Mouse (Mus musculus) forebrain, embryonic 14.5 days (tissue): ENCODE measurements at regions not wholly inside any gene's neighbourhood (a gene's known extent, or its start where the extent isn't known, plus 50 kb on each side); places are given as distances from the start of the nearest gene placed in this dataset.
A peak's percentile ranks its signal among the peaks of the same experiment; 100 is the strongest.

Experiments used
- ATAC-seq: fragments of 200-750 bp; cut with Nextera tagmentation; 2 replicates; pipeline ENCODE4 v1.8.0; 2017; ENCODE audit warnings: mild to moderate bottlenecking, moderate library complexity
- DNase-seq: peaks from one replicate; pipeline ENCODE4 v3.0.0-alpha.2; 2015; ENCODE audit warnings: low spot score
- H3K27ac ChIP-seq: fragments of 300-500 bp; sonication (generic); 2 replicates; pipeline ENCODE4 v1.5.1; 2014; ENCODE audit warnings: low read depth, mild to moderate bottlenecking, control low read depth, low read length, moderate library complexity
- H3K27me3 ChIP-seq: fragments of 300-500 bp; sonication (generic); replicated peaks from 2 replicates; pipeline ENCODE4 v1.6.1; 2014; ENCODE audit warnings: low read length, control low read depth, mixed read lengths; ENCODE audit not compliant: control insufficient read depth, insufficient read depth
- H3K36me3 ChIP-seq: fragments of 300-500 bp; sonication (generic); 2 replicates; pipeline ENCODE4 v1.6.1; 2014; ENCODE audit warnings: low read length, control low read depth; ENCODE audit not compliant: control insufficient read depth, insufficient read depth
- H3K4me1 ChIP-seq: fragments of 300-500 bp; sonication (generic); 2 replicates; pipeline ENCODE4 v1.6.1; 2014; ENCODE audit warnings: antibody characterized with exemption, low read length, control low read depth; ENCODE audit not compliant: control insufficient read depth, insufficient read depth
- H3K4me2 ChIP-seq: fragments of 300-500 bp; sonication (generic); 2 replicates; pipeline ENCODE4 v1.6.1; 2014; ENCODE audit warnings: mild to moderate bottlenecking, control low read depth, low read length
- H3K4me3 ChIP-seq: fragments of 300-500 bp; sonication (generic); 2 replicates; pipeline ENCODE4 v1.5.1; 2014; ENCODE audit warnings: low read depth, low read length, control low read depth
- H3K9ac ChIP-seq: fragments of 300-500 bp; sonication (generic); 2 replicates; pipeline ENCODE4 v1.6.1; 2014; ENCODE audit warnings: mild to moderate bottlenecking, low read length, control low read depth, moderate library complexity
- H3K9me3 ChIP-seq: fragments of 300-500 bp; sonication (generic); replicated peaks from 2 replicates; pipeline ENCODE4 v1.6.1; 2016; ENCODE audit warnings: low read length, control low read depth, mixed read lengths; ENCODE audit not compliant: control insufficient read depth
- WGBS: fragments of 180-500 bp; shearing (Covaris S2); extraction: QIAGEN DNeasy Blood & Tissue Kit; methylation state at CpG from one replicate; pipeline ENCODE4 v1.1.7; 2014; 5-methylcytosine and 5-hydroxymethylcytosine counted together

DNA sequence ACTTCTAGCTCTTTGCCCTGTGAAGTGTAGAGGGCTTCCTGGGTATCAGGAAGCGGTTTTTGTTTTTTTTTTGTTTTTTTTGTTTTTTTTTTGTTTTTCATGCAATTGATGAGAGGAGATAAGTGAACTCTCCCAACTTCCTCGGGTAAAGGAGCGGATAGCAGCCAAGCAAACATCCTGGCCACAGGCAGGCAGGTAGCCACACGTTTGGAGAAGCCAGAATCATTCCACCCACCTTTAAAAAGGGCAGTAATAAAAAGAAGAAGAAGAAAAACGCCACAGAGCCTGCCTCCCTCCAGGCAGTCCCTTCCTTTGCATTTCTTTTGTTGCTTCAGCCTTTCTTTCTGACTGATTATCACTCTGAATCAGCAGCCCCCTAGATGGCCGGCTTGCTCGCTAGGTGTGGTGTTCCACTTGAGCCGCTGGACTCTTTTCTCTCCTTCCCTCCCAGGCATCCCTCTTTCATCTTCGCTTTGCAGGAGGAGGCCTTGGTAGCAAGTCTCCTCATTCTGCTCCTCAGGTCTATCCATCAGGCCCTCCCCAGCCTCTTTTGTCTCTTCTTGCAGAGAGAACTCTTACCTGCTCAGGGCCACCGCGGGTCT, 323.9 kb upstream of the Gm765 start:
- peak; percentile 15 for DNase-seq
- H3K4me2 ChIP-seq = no peak overlapping the region; the same call in 1 of the 2 replicates

DNA sequence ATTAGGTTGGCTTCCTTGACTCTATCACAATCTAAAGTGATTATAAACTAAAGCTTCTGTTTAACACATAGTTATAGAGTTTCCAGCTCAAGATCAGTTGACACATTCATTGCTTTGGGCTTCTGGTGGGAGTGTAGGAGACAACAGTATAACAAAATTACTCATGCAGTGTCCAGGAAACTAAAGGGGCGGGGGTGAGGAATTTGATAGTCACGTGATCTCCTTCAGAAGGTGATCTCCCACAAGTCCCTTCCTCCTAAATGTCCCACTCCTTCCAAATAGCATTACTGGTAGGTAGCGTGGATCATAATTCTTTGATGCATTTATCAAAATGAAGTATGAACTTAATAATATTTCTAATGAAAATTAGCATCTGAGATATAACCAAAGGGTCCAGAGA, 309.3 kb upstream of the Gm765 start:
- DNase-seq = no peak
- no peaks in the 10 kb centered on the region for H3K36me3 ChIP-seq
- H3K9ac ChIP-seq = no peak overlapping the region
- 94% methylated on average over 3 of the region's 3 CpGs for WGBS
- no peak overlapping the region for H3K4me3 ChIP-seq
- H3K4me2 ChIP-seq = no peak overlapping the region
- no peak overlapping the region for H3K27ac ChIP-seq
- H3K9me3 ChIP-seq = no peaks in the 10 kb centered on the region
- no peak for ATAC-seq
- H3K27me3 ChIP-seq = no peaks in the 10 kb centered on the region
- H3K4me1 ChIP-seq = no peaks in the 10 kb centered on the region

More for the DNA sequence above, 323.9 kb upstream of the Gm765 start:
- Histone ChIP-seq H3K36me3 (no peaks in the 10 kb centered on the region), H3K9ac (no peak overlapping the region), H3K27ac (no peak overlapping the region), H3K4me1 (no peaks in the 10 kb centered on the region), H3K4me3 (no peak overlapping the region), H3K27me3 (no peaks in the 10 kb centered on the region), H3K9me3 (no peaks in the 10 kb centered on the region)
- 15% methylated on average over 11 of the region's 11 CpGs for WGBS
- no peak for ATAC-seq

DNA sequence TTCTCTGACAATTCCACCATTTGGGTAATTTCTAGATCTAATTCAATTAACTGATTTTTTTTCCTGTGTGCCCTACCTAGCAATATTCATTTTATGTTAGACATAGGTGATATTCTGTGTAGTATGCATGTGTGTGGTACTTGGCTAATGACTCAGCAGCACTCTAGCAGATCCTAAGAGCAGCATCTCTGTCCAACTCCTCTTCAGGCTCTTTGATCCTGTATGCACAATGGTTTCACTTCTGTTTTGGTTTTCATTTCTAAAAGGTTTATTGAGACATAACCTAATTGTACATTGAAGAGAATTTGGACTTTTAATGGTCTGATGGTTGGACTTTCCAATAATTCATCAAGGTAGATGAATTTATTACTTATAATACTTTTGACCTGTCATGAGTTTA, 308.8 kb upstream of the Gm765 start:
- Histone ChIP-seq H3K27me3 (no peaks in the 10 kb centered on the region), H3K4me2 (no peak overlapping the region), H3K4me1 (no peaks in the 10 kb centered on the region), H3K9me3 (no peaks in the 10 kb centered on the region), H3K9ac (no peak overlapping the region), H3K36me3 (no peaks in the 10 kb centered on the region), H3K4me3 (no peak overlapping the region), H3K27ac (no peak overlapping the region)
- ATAC-seq (no peak), DNase-seq (no peak)

DNA sequence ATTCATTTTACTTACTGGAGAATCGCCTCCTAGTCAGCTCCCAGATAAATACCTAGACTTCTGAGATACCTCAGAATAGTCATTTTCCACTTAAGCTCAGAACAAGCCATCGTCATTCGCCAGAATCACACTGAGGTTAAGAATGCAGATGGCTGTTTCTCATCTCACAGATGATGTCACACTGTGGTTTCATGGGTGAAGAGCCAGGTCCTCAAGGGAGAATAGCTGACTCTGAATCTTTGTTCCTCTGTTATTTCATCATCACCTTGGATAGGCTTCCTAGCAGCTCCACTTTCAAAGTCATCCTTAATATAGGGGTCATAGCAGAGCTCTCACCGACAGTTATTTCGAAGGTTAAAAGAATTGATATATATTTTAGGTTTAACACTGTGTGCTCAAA, 297.8 kb upstream of the Gm765 start:
- no peak overlapping the region for H3K27ac ChIP-seq
- H3K36me3 ChIP-seq = no peaks in the 10 kb centered on the region
- no peak overlapping the region for H3K4me3 ChIP-seq
- DNase-seq (no peak), ATAC-seq (no peak)
- H3K4me1 ChIP-seq = no peaks in the 10 kb centered on the region
- no peak overlapping the region for H3K4me2 ChIP-seq
- H3K9me3 ChIP-seq = no peaks in the 10 kb centered on the region
- no peaks in the 10 kb centered on the region for H3K27me3 ChIP-seq
- no peak overlapping the region for H3K9ac ChIP-seq
- 93% methylated on average over 5 of the region's 5 CpGs for WGBS

DNA sequence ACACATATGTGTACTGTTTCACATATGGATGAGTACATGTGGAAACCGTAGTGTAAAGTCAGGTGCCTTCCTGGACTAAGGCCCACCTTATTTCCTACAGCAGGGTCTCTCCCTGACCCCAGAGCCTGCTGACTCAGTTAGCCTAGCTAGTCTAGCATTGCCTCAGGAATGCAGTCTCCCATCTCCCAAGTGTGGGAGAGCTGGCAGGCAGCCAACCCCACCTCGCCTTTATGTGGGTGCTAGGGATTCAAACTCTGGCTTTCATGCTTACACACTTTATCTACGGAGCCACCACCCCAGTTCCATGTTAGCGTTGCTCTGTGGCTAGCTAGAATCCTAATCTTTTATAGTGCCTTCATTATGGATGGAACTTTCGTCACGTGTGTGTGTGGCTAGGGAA, 293.3 kb upstream of the Gm765 start:
- Histone ChIP-seq H3K36me3 (no peaks in the 10 kb centered on the region), H3K4me3 (no peak overlapping the region), H3K4me1 (peaks cover 3% of the 10 kb centered on the region; the same call in 1 of the 2 replicates), H3K27me3 (no peaks in the 10 kb centered on the region), H3K27ac (no peak overlapping the region), H3K4me2 (no peak overlapping the region), H3K9ac (no peak overlapping the region), H3K9me3 (no peaks in the 10 kb centered on the region)
- ATAC-seq (no peak), DNase-seq (no peak)
- 96% methylated on average over 6 of the region's 6 CpGs for WGBS

DNA sequence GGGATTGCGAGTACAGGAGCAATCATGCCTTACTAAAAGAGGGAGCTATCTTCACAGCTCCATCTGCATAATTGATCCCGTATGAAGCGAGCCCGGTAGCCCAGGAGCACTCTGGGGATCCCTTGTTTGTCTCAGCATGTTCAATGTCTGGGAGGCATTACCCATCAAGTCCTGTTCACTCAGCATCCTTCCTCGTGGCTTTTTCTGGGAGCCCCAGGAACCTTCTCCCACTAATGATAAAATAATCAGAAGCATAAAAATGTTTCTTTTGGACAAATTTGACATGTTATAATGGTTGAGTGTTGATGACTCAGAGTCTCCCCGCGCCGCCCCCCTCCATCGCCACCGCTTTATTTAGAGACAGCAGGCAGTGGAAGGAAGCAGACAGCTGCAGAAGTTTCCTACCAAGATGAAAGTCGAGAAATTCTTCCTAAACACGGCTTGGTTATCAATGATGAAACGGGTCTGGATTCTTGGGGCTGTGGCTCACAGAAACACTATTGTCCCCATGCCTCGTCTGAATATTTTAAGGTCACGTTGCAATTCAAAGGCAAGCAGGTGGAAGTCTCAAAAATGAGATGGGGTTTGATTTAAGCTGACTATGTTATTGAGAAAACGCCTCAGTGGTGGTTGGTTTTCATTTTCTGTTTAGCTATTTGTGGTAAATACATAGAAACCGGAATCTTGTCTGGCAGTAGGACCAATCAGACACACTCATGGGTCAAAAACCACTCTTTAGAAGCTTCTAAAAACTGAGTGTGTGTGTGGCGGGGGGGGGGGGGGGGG, 289.9 kb upstream of the Gm765 start:
- 53% methylated on average over 17 of the region's 18 CpGs for WGBS
- Histone ChIP-seq H3K27ac (no peak overlapping the region), H3K4me1 (peaks cover 3% of the 10 kb centered on the region; the same call in 1 of the 2 replicates), H3K9ac (no peak overlapping the region), H3K9me3 (no peaks in the 10 kb centered on the region), H3K4me3 (no peak overlapping the region), H3K36me3 (no peaks in the 10 kb centered on the region), H3K4me2 (no peak overlapping the region), H3K27me3 (no peaks in the 10 kb centered on the region)
- ATAC-seq = no peak; the same call in 1 of the 2 replicates
- DNase-seq = peak; percentile 32

DNA sequence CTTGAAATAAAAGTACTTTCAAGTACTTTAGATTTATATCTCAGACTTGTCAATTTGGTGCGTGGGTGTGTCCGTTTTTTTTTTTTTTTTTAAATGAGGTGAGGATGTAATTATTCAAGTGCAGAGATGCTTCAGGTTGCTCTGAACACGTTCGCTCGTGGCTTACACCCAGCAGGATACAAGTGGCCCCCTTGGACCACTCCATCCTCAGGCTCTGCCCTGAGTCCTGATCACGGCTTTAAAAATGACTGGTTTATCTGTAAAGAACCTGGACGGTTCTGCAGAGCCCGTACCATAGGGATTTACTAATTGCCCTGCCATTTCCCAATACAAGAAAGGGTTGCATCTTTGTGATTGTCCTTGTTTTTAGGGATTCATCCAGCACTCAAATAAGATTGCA, 288.7 kb upstream of the Gm765 start:
- no peak overlapping the region for H3K9ac ChIP-seq
- H3K36me3 ChIP-seq = no peaks in the 10 kb centered on the region
- WGBS = 76% methylated on average over 8 of the region's 8 CpGs
- ATAC-seq (no peak), DNase-seq (no peak)
- no peak overlapping the region for H3K4me2 ChIP-seq
- no peak overlapping the region for H3K27ac ChIP-seq
- no peaks in the 10 kb centered on the region for H3K9me3 ChIP-seq
- H3K4me3 ChIP-seq = no peak overlapping the region
- H3K4me1 ChIP-seq = peaks cover 3% of the 10 kb centered on the region; the same call in 1 of the 2 replicates
- H3K27me3 ChIP-seq = no peaks in the 10 kb centered on the region

DNA sequence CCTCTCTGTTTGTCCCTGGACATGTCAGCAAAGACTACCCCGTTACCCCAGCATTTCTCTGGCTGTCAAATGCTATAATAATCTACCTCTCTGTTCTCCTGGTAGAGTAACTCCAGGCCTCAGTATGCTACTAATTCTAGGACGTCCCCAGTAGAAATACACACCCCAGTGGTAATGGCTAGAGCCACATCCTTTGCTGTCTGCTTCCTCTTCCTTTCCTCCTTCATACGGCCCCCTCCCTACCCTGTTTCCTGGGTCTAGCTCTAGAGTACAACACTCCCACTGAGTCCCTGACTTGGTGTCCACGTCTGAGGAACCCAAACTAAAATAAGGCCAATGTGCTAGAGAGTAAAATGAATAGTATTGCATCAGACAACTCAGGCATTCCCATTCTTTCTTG, 287.1 kb upstream of the Gm765 start:
- 81% methylated on average over 4 of the region's 4 CpGs for WGBS
- no peaks in the 10 kb centered on the region for H3K27me3 ChIP-seq
- no peak for ATAC-seq
- no peak overlapping the region for H3K4me3 ChIP-seq
- no peaks in the 10 kb centered on the region for H3K36me3 ChIP-seq
- no peak overlapping the region for H3K27ac ChIP-seq
- H3K9me3 ChIP-seq = no peaks in the 10 kb centered on the region
- no peak overlapping the region for H3K9ac ChIP-seq
- peaks cover 5% of the 10 kb centered on the region for H3K4me1 ChIP-seq
- DNase-seq = no peak
- no peak overlapping the region for H3K4me2 ChIP-seq

DNA sequence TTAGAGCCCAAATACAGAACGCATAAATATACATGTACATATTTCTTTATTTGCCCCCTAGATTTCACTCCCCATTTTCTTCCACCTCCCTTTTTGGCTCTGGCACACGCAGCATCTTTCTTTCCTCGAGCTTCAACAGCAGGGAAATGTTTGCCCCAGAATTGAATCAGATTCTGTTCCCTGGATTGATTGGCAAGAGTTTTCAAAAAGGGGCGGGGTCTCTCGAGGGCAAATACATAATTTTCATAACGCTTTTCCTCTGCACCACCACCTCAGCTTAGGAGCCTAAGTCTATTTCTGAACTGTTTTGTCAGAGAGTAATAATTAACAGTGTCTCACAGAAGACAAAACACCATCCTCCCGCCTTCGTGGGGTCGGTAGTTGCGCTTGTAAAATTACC, 283.9 kb upstream of the Gm765 start:
- H3K4me1 ChIP-seq = peaks cover 2% of the 10 kb centered on the region; the same call in 1 of the 2 replicates
- no peaks in the 10 kb centered on the region for H3K36me3 ChIP-seq
- no peaks in the 10 kb centered on the region for H3K9me3 ChIP-seq
- WGBS = 73% methylated on average over 10 of the region's 10 CpGs
- no peak overlapping the region for H3K4me3 ChIP-seq
- H3K9ac ChIP-seq = no peak overlapping the region
- DNase-seq = peak; percentile 55
- H3K27ac ChIP-seq = no peak overlapping the region
- no peak for ATAC-seq
- no peaks in the 10 kb centered on the region for H3K27me3 ChIP-seq
- no peak overlapping the region for H3K4me2 ChIP-seq
